Mouse (Mus musculus) embryonic facial prominence, embryonic 12.5 days (tissue): Measurements from ENCODE around the gene Ppp1r36. TPM values are rescaled to one million over a fixed set of nuclear protein-coding genes. Genes with fewer than 3 reads are reported as not detected.
"Not testable (repeated sequence)": the region's sequence is repeated elsewhere in the genome, so short reads cannot be mapped to it uniquely, and the experiment has no call there.

ENCODE experiments used
- ATAC-seq: fragments of 200-750 bp; cut with Nextera tagmentation; 2 replicates; pipeline ENCODE4 v1.8.0; 2017; ENCODE audit not compliant: insufficient number of reproducible peaks, insufficient read depth, low FRiP score, low TSS enrichment
- H3K27ac ChIP-seq: fragments of 300-500 bp; sonication (generic); 2 replicates; pipeline ENCODE4 v1.5.1; 2016; ENCODE audit warnings: mild to moderate bottlenecking
- H3K27me3 ChIP-seq: fragments of 300-500 bp; sonication (generic); 2 replicates; pipeline ENCODE4 v1.6.1; 2016; ENCODE audit warnings: mild to moderate bottlenecking, moderate library complexity
- H3K36me3 ChIP-seq: fragments of 300-500 bp; sonication (generic); 2 replicates; pipeline ENCODE4 v1.6.1; 2016; ENCODE audit warnings: mild to moderate bottlenecking
- H3K4me1 ChIP-seq: fragments of 300-500 bp; sonication (generic); 2 replicates; pipeline ENCODE4 v1.6.1; 2016
- H3K4me2 ChIP-seq: fragments of 300-500 bp; sonication (generic); replicated peaks from 2 replicates; pipeline ENCODE4 v1.6.1; 2016; ENCODE audit warnings: mild to moderate bottlenecking, moderate library complexity
- H3K4me3 ChIP-seq: fragments of 300-500 bp; sonication (generic); 2 replicates; pipeline ENCODE4 v1.5.1; 2016; ENCODE audit warnings: mild to moderate bottlenecking
- H3K9ac ChIP-seq: fragments of 300-500 bp; sonication (generic); 2 replicates; pipeline ENCODE4 v1.6.1; 2016; ENCODE audit warnings: mild to moderate bottlenecking, moderate library complexity
- H3K9me3 ChIP-seq: fragments of 300-500 bp; sonication (generic); 2 replicates; pipeline ENCODE4 v1.6.1; 2016; ENCODE audit warnings: mild to moderate bottlenecking, moderate library complexity
- WGBS: fragments of 180-500 bp; shearing (Covaris S2); methylation state at CpG from one replicate; pipeline ENCODE4 v1.1.7; 2016; 5-methylcytosine and 5-hydroxymethylcytosine counted together
- polyA plus RNA-seq: library from polyadenylated mRNA; unstranded; fragments of >200 nt; fragmentation: Nextera tagmentation; extraction: Ambion mirVana; gene quantifications from 2 replicates; pipeline ENCODE4 v1.2.1, GENCODE M21; 2016

Gene Ppp1r36
- polyA plus RNA-seq, 1 experiment from 2014 or later = 2.1 TPM

GRCm38 (mm10) chr12:76430879-76431406, 13.6 kb downstream of the Ppp1r36 start:
- Histone ChIP-seq H3K9me3 (no peaks in the 10 kb centered on the region), H3K4me3 (no peak overlapping the region), H3K4me2 (no peak overlapping the region), H3K9ac (no peak overlapping the region), H3K36me3 (no peaks in the 10 kb centered on the region), H3K27ac (no peak overlapping the region), H3K4me1 (peaks cover 4% of the 10 kb centered on the region; the same call in 1 of the 2 replicates), H3K27me3 (peaks cover 9% of the 10 kb centered on the region; the same call in 1 of the 2 replicates)
- no peak for ATAC-seq
- 61% methylated on average over 5 of the region's 5 CpGs for WGBS

GRCm38 (mm10) chr12:76431431-76431830, 14.1 kb downstream of the Ppp1r36 start:
- no peak overlapping the region for H3K27ac ChIP-seq
- no peaks in the 10 kb centered on the region for H3K36me3 ChIP-seq
- no peak overlapping the region for H3K9ac ChIP-seq
- H3K27me3 ChIP-seq = peaks cover 9% of the 10 kb centered on the region; the same call in 1 of the 2 replicates
- no peak for ATAC-seq
- no peak overlapping the region for H3K4me3 ChIP-seq
- 90% methylated on average over 6 of the region's 6 CpGs for WGBS
- H3K9me3 ChIP-seq = no peaks in the 10 kb centered on the region
- H3K4me2 ChIP-seq = no peak overlapping the region
- H3K4me1 ChIP-seq = peaks cover 4% of the 10 kb centered on the region; the same call in 1 of the 2 replicates

- H3K4me3 ChIP-seq = no peak overlapping the region
- H3K27me3 ChIP-seq = peaks cover 9% of the 10 kb centered on the region; the same call in 1 of the 2 replicates
- no peaks in the 10 kb centered on the region for H3K4me1 ChIP-seq
- H3K4me2 ChIP-seq = no peak overlapping the region
- H3K27ac ChIP-seq = no peak overlapping the region
- H3K36me3 ChIP-seq = no peaks in the 10 kb centered on the region
- WGBS = 50% methylated on average over 7 of the region's 7 CpGs
- ATAC-seq = no peak
- no peaks in the 10 kb centered on the region for H3K9me3 ChIP-seq
- no peak overlapping the region for H3K9ac ChIP-seq
Observed at GRCm38 (mm10) chr12:76434111-76434510, 16.8 kb downstream of the Ppp1r36 start.

- no peak for ATAC-seq
- Histone ChIP-seq H3K36me3 (no peaks in the 10 kb centered on the region), H3K4me1 (no peaks in the 10 kb centered on the region), H3K27ac (no peak overlapping the region), H3K9ac (peak overlapping the region; percentile 31; the same call in 1 of the 2 replicates), H3K4me3 (peak overlapping the region; percentile 35), H3K4me2 (peak overlapping the region; percentile 57), H3K9me3 (no peaks in the 10 kb centered on the region), H3K27me3 (peaks cover 9% of the 10 kb centered on the region; the same call in 1 of the 2 replicates)
- WGBS = 2% methylated on average over 17 of the region's 17 CpGs
Observed at GRCm38 (mm10) chr12:76435084-76435483, 17.7 kb downstream of the Ppp1r36 start.

- Histone ChIP-seq H3K9ac (0 out of 2 replicates have a peak overlapping the region, but pooled peaks have one; percentile 31), H3K27ac (no peak overlapping the region), H3K4me1 (no peaks in the 10 kb centered on the region), H3K36me3 (no peaks in the 10 kb centered on the region), H3K4me3 (peak overlapping the region; percentile 35), H3K27me3 (peaks cover 9% of the 10 kb centered on the region; the same call in 1 of the 2 replicates), H3K9me3 (no peaks in the 10 kb centered on the region), H3K4me2 (peak overlapping the region; percentile 57)
- no peak for ATAC-seq
- 36% methylated on average over 8 of the region's 8 CpGs for WGBS
Observed at GRCm38 (mm10) chr12:76435549-76435948, 18.2 kb downstream of the Ppp1r36 start.

- not testable (repeated sequence) for H3K9ac ChIP-seq, H3K4me3 ChIP-seq, ATAC-seq, H3K27me3 ChIP-seq, H3K36me3 ChIP-seq, H3K4me2 ChIP-seq, H3K4me1 ChIP-seq, H3K9me3 ChIP-seq, H3K27ac ChIP-seq
- WGBS = 84% methylated on average over 6 of the region's 6 CpGs
Observed at GRCm38 (mm10) chr12:76443488-76443887, 26.1 kb downstream of the Ppp1r36 start.

- Histone ChIP-seq H3K9ac (no peak overlapping the region), H3K9me3 (no peaks in the 10 kb centered on the region), H3K27me3 (no peaks in the 10 kb centered on the region), H3K27ac (no peak overlapping the region), H3K4me1 (no peaks in the 10 kb centered on the region), H3K4me3 (no peak overlapping the region), H3K4me2 (no peak overlapping the region), H3K36me3 (no peaks in the 10 kb centered on the region)
- WGBS = 66% methylated on average over 10 of the region's 10 CpGs
- no peak for ATAC-seq
Observed at GRCm38 (mm10) chr12:76444359-76444772, 27.0 kb downstream of the Ppp1r36 start.

- Histone ChIP-seq H3K9me3 (no peaks in the 10 kb centered on the region), H3K27ac (no peak overlapping the region), H3K36me3 (no peaks in the 10 kb centered on the region), H3K4me2 (no peak overlapping the region), H3K9ac (no peak overlapping the region), H3K4me1 (no peaks in the 10 kb centered on the region), H3K4me3 (no peak overlapping the region), H3K27me3 (no peaks in the 10 kb centered on the region)
- no peak for ATAC-seq
- WGBS = 83% methylated on average over 6 of the region's 6 CpGs
Observed at GRCm38 (mm10) chr12:76444862-76445261, 27.5 kb downstream of the Ppp1r36 start.

GRCm38 (mm10) chr12:76446201-76446600, 28.9 kb downstream of the Ppp1r36 start:
- no peaks in the 10 kb centered on the region for H3K27me3 ChIP-seq
- no peak overlapping the region for H3K27ac ChIP-seq
- no peak overlapping the region for H3K4me2 ChIP-seq
- H3K4me3 ChIP-seq = no peak overlapping the region
- H3K9me3 ChIP-seq = no peaks in the 10 kb centered on the region
- WGBS = 89% methylated on average over 11 of the region's 11 CpGs
- no peaks in the 10 kb centered on the region for H3K36me3 ChIP-seq
- H3K4me1 ChIP-seq = no peaks in the 10 kb centered on the region
- H3K9ac ChIP-seq = no peak overlapping the region
- no peak for ATAC-seq

- WGBS = 72% methylated on average over 6 of the region's 6 CpGs
- H3K27me3 ChIP-seq = no peaks in the 10 kb centered on the region
Observed at GRCm38 (mm10) chr12:76448127-76448526, 30.8 kb downstream of the Ppp1r36 start.

GRCm38 (mm10) chr12:76452203-76452602, 34.9 kb downstream of the Ppp1r36 start:
- no peak for ATAC-seq
- WGBS = 69% methylated on average over 2 of the region's 2 CpGs
- H3K36me3 ChIP-seq = no peaks in the 10 kb centered on the region
- no peak overlapping the region for H3K27ac ChIP-seq
- H3K4me1 ChIP-seq = no peaks in the 10 kb centered on the region
- H3K9ac ChIP-seq = no peak overlapping the region
- H3K4me3 ChIP-seq = no peak overlapping the region
- H3K27me3 ChIP-seq = no peaks in the 10 kb centered on the region
- no peaks in the 10 kb centered on the region for H3K9me3 ChIP-seq
- no peak overlapping the region for H3K4me2 ChIP-seq

More at GRCm38 (mm10) chr12:76448127-76448526, 30.8 kb downstream of the Ppp1r36 start:
- H3K4me2 ChIP-seq = no peak overlapping the region
- H3K27ac ChIP-seq = no peak overlapping the region
- H3K36me3 ChIP-seq = no peaks in the 10 kb centered on the region
- no peak overlapping the region for H3K9ac ChIP-seq
- no peaks in the 10 kb centered on the region for H3K4me1 ChIP-seq
- ATAC-seq = no peak
- H3K9me3 ChIP-seq = no peaks in the 10 kb centered on the region
- no peak overlapping the region for H3K4me3 ChIP-seq

GRCm38 (mm10) chr12:76458445-76458844, 41.1 kb downstream of the Ppp1r36 start:
- H3K4me1 ChIP-seq, ATAC-seq, H3K4me3 ChIP-seq, H3K4me2 ChIP-seq, H3K27me3 ChIP-seq, H3K27ac ChIP-seq, H3K9ac ChIP-seq, H3K9me3 ChIP-seq, H3K36me3 ChIP-seq: not testable (repeated sequence)
- 72% methylated on average over 4 of the region's 4 CpGs for WGBS
